Mouse (Mus musculus): ENCODE data around the gene Serpinf1. TPM values are rescaled to one million over a fixed set of nuclear protein-coding genes. Genes with fewer than 3 reads are reported as not detected.
"Not testable (repeated sequence)": the region's sequence is repeated elsewhere in the genome, so short reads cannot be mapped to it uniquely, and the experiment has no call there.

Gene Serpinf1
- total RNA-seq, 1 experiment from 2014 or later = 12.4 TPM

DNA sequence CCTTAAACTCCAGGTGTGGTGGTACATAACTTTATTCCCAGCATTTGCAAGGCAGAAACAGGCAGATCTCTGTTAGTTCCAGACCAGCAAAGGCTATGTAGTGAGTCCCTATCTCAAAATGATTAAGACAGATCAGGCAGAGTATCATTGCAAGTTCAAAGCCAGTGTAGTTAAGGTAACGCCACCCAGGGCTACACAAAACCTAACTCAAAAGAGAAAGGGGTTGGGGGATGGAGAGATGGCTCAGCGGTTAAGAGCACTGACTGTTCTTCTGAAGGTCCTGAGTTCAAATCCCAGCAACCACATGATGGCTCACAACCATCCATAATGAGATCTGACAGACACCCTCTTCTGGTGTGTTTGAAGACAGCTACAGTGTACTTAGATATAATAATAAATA, 33.5 kb upstream of the Serpinf1 start:
- DNase-seq = not testable (repeated sequence)

DNA sequence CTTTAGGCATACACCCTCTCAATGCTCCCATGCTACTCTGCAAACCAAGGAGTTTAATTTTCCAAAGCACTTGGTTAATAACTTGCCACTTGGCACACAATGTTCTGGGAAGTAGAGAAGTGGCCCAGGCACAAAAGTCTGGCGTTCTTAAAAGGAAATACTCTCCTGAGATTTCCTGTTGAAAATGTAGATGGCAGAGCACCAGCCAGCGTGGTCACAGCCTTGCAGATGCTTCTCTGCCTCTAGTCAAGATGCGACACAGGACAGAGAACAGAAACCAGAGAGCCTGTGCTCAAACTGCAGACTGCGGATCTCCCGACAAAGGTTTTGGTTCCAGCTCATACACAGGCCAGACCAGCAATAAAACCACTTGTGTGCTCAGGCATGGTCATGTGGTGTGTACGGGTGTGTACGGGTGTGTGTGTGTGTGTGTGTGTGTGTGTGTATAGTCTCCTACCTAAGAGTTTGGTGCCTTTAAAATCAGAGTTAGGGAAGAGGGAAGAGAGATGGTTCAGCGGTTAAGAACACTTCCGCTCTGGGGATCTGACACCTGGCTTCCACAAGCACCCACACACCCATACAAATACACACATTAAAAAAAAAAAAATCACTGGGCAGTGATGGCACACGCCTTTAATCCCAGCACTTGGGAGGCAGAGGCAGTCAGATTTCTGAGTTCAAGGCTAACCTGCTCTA, 32.7 kb upstream of the Serpinf1 start:
- no peak for DNase-seq

DNA sequence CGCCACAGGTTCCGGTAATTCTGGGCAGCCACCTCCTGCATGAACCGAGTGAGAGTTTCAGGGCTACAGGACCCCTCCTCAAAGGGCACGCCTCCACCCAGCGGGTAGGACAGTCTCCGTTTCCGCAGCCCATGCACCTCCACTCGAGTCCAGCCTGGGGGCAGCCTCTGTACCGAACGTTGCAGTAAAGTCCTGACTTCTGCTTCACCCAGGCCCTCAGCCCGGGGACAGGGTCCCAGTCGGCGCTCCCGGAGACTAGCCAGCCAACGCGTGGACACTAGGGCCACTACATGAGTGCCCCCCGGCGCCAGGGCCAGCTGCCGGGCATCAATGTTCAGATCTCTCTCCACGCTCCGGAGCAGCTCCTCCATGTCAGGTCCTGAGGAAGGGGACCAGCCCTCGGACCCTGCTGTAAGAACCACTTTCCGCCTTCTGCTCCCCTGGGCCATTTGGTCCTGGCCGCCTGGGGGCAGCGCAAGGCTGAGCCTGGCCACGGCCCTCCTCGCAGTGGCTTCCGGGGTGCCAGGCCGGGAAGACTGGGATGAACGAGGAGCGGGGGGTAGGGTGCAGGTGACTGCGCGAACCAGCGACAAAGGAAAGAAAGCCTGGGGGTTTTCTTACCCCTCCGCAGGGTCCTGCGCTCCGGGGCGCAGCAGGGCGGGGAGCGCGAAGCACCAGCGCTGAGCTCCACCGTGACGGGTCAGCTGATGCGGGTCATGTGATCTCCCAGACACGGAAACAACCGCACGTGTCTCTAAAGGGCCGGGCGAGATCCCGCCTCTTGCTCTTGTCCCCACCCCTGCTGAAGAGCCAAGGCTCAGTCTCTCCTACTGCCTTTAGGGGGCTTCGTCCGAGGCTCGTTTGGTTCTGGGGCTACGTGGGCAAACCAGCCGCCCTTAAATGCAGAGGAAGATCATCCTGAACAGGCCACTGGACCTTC, 31.8 kb upstream of the Serpinf1 start, which contains the start of gene Wdr81:
Gene Wdr81 (minus strand): TSS at position 727 of the 940 bp plus-strand sequence.
- peak; percentile 86 for DNase-seq

DNA sequence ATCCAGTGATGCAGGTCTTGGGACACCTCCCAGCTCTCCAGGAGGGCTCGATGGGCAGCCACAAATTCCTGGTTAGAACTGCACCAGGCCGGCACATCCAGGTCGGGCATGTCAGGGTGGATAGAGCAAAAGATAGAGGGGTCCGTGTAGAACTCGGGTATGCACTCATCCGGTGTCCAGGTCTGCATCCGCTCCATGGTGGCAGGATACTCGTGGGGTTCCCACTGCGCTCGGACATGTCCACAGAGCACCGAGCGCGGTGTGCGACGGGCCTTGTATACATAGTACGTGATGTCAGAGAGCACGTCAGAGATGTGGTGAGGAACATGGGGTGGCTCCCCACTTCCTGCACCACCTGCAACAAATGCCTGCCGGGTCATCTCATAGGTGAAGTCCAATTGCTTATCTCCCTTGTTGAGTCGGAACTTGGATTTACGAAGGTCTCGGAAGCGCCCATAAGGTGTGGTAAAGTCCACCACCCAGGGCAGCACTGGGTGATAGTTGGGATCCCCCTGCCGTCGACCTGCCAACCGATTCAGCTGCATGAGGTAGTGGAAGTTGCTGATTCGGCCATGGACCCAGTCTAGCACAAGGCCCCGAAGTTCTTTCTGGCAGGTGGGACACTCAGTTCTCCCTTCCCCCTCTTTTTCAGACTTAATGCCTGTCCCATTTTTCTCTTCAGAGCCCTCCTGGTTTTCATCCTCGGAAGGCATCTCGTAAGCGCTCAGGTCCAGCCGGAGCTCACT, 30.5 kb upstream of the Serpinf1 start:
- DNase-seq = no peak

DNA sequence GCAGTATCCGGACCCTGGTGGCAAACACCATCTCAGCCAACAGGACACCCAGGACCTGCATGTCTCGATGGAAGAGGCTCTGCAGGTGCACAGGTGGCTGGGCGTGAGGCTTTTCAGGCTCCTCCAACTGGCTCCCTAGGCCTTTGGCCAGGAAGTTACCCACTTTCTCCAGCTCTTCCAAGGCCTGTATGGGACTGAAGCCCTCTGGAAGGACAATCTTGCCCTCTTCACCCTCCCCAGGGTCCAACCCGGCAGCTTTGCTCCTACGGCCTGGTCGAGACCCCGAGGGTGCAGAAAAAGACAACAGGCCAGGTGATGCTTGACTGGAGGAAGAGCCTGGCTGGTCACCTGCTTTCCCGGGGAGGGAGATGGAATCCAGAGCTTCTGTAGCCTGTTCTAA, 29.6 kb upstream of the Serpinf1 start:
- DNase-seq = no peak

DNA sequence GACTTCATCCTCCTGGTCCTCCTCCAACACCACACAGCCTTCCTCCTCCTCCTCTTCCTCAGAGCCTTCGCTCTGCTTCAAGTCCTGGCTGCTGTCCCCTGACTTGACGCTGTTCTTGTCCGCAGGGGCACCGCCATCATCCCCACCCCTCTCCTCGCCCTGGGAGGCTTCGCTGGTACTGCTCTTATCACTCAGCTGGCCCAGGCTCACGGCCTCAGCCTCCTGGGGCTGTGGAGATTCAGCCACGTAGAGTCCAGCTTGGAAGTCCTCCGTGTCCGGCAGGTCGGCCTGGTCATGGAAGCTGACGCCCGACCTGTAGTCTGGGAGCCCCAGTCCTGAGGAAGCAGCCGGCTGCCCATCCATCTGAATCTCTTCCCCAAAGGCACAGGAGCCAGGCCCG, 28.4 kb upstream of the Serpinf1 start:
- no peak for DNase-seq

DNA sequence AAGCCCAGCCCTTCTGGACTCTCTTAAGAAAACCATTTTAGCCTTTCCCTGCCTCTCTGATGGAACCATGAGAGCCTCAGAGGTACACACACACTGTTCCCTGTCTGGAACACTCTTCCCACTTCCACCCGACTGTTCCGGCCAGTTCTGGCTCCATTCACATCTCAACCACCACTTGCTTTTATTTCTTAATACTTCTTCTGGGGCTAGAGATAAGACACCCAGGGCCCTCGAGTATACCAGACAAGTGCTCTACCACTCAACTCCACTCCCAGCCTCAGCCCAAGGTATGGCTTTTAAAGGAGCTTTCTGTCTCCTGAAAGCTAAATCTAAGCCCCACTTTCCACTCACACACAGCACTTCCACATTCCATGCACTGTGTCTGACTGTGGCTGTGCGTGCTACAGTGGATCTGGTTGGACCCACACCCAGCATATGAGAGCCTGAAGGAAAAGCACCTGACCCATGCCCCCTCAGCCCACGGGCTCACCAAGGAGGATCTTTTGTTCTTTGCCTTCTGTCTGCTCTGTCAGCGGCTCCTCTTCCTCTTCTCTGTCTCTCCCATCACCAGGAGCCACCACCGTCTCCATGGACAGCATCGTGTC, 27.9 kb upstream of the Serpinf1 start:
- no peak for DNase-seq

DNA sequence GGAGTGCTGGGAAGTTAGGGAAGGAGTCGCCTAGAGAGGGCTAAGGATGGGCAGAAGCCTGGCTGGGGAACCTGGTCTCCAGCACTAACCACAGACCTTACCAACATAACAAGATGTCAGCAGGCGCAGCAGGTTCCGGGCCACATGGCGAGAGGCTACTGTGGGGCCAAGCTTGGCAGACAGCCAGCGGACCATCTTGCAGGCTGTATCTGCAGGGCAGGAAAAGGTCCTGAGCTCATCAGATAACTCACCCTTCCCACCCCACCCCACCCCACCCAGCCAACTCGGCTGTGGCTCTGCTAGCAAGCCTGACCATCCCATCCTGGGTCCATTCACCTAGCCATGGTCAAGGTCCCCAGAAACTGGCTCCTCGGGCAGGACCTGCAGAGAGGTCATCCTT, 27.2 kb upstream of the Serpinf1 start:
- DNase-seq = no peak

DNA sequence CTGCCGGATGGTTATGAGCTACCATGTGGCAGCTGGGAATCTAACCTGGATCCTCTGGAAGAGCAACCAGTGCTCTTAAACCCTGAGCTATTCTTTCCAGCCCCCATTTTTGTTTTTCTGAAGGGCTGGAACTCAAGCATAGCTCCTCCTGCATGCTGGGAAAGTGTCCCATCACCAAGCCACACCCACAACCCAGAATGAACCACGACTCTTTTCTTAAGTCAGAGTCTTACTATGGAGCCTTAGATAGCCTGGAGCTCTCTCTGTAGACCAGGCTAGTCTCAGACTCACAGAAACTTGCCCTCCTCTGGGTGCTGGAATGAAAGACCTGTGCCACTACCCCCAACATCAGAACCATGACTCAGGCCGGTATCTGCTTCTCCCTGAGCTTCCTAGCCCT, 26.1 kb upstream of the Serpinf1 start:
- no peak for DNase-seq

DNA sequence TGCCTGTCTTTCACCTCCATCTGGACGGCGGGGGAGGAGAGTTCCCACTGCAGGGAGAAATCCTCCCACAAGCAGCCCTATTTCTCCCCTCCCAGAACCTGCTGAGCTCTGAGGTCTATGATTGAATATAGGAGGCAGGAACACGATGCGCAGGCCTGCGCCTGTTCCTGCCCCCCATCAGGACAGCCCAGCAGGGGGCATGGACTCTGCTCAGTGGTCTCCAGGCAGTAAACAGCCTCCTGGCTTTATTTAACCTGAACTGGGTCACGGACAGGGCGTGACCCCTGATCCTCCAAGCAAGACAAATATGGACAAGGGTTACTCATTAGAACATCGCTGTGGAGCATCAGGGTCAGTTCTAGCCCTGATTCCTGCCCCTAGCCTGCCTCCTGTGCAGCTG, 21.2 kb upstream of the Serpinf1 start:
- DNase-seq = no peak

DNA sequence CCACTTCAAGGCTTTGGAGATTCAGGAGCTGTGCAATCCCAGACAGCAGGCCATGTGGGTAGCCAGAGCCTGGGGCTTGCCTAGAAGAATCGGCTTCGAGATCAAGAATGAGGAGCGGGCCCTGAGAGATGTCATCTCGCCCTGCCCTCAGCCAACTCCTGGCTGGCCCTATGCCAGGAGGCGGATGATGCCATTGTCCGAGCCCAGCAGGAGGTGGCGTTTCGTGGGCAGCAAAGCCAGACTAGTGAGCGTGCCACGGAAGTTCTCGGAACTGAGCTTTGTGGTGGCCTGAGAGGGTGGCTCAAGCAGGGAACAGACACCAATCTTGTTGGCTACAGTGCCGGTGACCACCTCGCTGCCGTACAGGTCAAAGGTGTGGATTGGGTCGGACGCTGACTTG, 19.1 kb upstream of the Serpinf1 start:
- DNase-seq = no peak

DNA sequence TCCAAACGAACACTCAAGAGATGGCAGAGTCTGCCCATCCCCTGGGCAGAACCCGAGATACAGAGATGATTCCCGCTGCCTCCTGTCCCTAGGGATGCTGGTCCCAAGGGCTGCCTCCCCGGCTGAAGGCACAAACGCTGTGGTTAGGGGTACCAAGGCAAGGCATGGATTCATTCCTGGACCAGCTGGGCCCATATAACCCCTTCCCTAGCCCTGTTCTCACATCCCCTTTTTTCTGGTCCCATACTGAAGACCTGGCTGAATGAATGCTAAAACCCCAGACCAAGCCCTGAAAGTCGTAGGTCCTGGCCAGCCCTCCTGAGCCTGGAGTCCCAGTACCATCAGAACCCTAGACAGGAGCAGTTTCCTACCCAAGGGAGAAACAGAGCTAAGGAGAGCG, 18.5 kb upstream of the Serpinf1 start:
- no peak for DNase-seq

DNA sequence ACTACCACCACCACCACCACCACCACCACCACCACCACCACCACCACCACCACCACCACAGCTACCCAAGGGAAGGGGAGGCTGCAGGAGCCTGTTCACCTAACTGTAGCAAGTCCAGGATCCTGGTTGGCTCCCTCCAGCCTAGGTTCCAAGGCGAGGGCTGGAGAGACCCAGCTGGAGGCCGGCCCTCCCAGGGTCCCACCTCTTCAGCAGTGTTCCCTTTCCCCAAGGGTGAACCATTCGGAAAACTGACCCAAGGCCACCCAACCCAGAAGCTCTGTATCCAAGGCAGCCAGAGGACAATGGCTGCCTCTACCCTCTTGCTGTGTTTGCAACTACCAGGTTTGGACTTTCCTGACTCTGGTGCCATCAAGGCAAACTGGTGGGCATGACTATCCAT, 17.4 kb upstream of the Serpinf1 start:
- no peak for DNase-seq

DNA sequence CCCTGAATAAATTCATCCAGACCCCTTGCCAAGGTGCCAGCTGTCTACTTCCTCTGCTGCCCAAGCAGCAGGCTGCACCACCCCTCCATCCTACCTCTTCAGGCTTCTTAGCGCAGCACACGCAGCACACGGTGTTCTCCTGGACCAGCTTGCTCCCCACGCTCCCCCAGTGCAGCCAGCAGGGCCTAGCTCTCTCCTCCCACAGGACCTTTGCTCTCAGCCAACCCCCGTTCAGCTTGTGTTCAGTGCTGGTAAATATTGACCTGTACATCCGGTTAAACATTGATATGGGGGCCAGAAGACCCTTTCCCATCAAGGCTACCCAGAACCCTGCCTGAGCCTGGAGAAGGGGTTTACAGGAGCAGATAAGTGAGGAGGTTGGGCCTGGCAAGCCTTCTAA, 16.9 kb upstream of the Serpinf1 start, which contains the start of gene Serpinf2:
Gene Serpinf2 (minus strand): TSS at position 229 of the 400 bp plus-strand sequence.
- DNase-seq = no peak

DNA sequence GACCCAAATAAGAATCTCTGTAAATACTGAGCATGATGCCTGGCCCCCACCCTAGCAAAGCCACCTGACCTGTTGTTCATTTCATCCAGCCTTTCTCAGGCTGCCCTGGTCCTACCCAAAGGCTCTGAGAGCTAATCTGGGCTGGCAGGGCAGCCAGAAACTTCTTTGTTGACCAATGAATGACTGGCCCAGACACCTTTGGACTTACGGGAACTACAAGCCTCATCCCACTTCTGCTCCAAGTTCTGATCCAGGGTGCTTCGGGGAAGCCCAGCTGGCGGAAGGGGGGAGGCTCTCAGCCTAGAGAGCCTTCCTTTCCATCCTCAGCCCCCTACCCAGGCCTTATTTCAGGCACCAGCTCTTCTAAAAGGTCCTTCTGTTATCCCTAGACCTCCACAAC, 16.3 kb upstream of the Serpinf1 start:
- no peak for DNase-seq

DNA sequence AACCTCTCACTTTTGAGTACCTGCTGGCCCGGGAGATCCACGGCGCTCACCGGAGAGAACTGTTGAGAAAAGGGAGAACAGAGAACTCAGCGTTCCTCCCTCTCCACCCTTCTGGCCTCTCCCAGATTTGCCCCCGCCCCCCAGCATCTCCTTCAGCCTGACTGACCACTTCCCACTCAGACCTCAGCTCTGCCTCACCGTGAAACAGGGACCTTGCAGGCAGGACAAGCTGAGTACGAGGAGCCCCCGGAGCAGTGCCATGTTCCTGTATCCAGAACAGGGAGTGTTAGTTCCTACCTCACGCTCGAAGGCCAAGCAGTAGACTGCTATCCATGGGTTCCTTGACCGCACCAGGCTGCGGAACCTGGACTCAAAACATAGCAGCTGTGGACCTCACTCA, 15.7 kb upstream of the Serpinf1 start:
- DNase-seq = no peak

DNA sequence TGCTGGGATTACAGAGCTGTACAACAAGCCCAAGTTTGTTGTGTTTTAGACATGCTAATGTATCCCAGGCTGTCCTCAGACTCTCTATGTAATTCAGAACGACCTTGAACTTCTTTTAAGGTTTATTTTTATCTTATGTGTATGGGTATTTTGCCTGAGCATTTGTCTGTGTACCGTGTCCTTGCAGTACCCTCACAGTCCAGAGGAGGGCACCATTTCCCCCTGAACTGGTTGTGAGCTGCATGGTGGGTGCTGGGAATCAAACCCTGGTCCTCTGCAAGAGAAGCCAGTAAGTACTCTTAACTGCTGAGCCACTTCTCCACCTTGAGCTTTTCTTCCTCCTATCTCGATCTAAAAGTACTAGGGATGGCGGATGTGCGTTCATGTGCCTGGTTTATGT, 11.6 kb upstream of the Serpinf1 start:
- DNase-seq = no peak

DNA sequence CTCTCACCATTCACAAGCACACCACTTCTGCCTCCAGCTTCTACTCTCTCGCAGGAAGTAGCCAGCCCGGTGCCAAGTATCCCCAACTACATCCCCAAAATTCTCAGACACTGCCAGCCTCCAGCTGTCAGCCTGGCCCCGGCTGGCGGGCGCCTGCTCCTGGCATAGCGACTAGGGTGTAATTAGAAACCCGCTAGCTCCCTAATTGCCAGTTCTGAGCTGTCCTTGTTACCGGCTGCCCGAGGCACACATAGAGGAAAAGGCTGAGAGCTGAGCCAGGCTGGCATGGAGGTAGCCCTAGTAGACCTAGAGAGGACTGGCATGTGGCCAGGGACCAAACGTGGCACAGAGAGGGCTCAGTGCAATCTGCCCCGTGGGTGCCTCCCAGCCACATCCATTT, 8.8 kb upstream of the Serpinf1 start:
- peak; percentile 34 for DNase-seq

DNA sequence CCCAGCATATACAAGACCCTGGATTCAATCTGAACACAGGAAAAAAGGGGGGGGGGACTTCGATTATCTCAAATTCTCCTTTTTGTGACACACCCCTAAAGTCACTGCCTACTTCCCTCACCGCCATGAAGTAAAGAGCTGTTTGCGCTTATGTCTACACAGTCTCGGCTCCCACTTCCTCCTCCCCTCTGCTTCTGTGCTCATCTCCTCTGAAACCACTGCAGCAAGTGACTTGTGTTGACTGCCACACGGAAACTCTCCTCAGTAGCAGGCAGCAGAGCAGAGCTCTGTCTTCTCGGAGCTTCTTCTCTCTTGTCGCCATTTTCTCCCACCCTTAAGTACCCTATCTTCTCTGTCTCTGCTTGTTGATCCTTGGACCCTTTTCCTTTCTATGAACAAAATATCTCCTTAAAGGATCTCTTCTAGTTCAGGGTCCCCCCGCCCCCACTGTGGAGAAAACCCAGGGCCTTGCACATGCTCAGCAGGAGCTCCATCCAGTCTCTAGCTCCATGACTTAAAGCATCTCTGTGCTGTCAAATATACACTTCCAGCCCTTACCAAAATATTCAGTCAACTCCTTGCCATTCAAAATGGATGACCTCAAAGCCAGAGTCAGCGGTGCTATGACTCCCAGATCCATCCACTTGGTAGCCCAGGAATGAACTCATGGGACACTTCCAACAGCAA, 6.7 kb upstream of the Serpinf1 start:
- DNase-seq = no peak

DNA sequence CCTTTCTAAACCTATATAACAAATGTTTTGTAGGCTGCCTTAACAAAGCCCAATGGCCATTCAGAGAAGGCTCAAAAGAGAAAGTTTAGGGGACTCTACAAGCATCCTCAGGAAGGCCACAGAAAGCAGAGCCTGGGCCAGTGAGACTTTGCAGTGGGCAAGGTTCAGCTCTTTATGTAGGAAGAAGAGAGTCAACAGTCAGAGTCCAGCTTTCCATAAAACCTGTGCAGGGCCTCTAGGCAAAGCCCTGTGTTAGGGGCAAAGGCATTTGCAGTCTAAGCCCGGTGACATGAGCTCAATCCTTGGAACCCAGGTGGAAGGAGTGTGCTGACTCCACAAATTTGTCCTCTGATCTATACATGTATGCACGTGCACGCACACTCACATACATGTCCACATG, 2.0 kb upstream of the Serpinf1 start:
- no peak for DNase-seq

DNA sequence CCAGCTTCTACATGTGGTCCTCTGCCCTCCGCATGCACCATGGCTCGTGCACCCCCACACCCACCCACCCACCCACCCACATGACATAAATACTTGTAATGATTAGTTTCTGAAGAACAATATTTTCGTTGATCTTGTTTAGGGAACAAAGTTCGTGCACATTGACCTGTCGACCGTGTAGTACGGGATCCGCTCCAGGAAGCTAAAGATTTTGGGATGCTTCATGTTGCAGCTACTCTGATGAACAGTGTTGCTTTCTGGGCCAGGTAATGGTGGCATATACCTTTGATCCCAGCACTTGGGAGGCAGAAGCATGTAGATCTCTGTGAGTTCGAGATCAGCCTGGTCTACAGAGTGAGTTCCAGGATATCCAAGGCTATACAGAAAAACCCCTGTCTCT, 1.5 kb upstream of the Serpinf1 start:
- DNase-seq = no peak

DNA sequence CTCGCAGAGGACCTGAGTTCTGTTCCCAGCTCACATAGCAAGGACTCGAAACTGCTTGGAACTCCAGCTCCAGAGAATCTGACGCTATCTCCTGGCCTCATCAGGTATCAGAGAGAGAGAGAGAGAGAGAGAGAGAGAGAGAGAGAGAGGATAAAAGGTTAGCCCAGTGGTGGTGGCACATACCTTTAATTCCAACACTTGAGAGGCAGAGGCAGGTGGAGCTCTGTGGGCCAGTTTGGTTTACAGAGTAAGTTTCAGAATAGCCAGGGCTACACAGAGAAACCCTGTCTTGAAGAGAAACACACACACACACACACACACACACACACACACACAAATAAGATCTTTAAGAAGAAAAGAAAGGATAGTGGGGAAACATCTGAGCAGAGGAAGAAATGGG, 590 bp upstream of the Serpinf1 start:
- no peak for DNase-seq

Data from adrenal gland, postnatal 25 days (tissue).